In the genomic region with DNA sequence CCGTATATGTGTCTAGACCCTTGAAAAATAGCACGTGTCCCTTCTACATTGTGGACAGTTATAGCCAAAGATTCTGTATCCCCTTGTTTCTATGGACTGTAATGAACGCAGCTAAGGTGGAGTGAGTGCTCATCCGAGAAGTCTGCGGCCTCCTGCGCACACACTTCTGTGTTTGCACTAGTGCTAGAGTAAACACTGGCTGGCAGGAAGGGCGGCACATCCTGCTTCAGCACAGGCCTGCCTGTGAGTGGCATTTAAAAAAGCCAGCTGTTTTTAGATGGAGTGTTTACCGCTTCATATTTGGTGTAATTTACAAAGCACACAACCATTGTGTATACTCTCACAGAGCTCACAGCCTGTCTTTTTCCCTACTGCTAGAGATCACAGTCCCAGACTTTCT, we compare ENCODE assay signal across 10 mouse cellular contexts.
DNase-seq lines count a peak whose midpoint lies in the region; ATAC-seq and TF ChIP-seq lines count a peak whose summit lies in the region.
"Had no signal": no experiment of that assay in that cellular context is flagged by ENCODE, and none has a peak within 500 bp of the region (broad histone marks: within the 10 kb centered on the region; RNA-seq: fewer than 3 reads in every experiment).

No protein-coding gene starts in this region.

- H3K9ac ChIP-seq in forebrain, embryonic 15.5 days (replicated peaks) = no peak overlapping the region
- H3K9ac ChIP-seq: liver, embryonic 15.5 days had no signal

- no peaks in the 10 kb centered on the region for H3K9me3 ChIP-seq in forebrain, embryonic 15.5 days
- H3K9me3 ChIP-seq: liver, embryonic 15.5 days had no signal

- H3K4me2 ChIP-seq in forebrain, embryonic 15.5 days (replicated peaks) = no peak overlapping the region
- H3K4me2 ChIP-seq: liver, embryonic 15.5 days had no signal

- peak; percentile 14 for DNase-seq in urinary bladder, postnatal 14 days (ENCODE audit: low spot score)
- no peak for DNase-seq in urinary bladder, postnatal 4 days (ENCODE audit: low spot score in 2 of 2)
- DNase-seq in lung, adult 2 months = peak; percentile 30
- no peak for DNase-seq in testis, postnatal 14 days (ENCODE audit: low spot score)
- no peak for DNase-seq in adrenal gland, adult 18-20 months (ENCODE audit: low spot score in 2 of 2)

- peak; percentile 68 to 77 for ATAC-seq in hematopoietic stem cell, adult 5-6 weeks (replicated peaks in 1 of 2; ENCODE audit: insufficient read depth in 1 of 2, low FRiP score in 2 of 2, low TSS enrichment in 1 of 2, low read depth in 1 of 2, poor library complexity in 2 of 2, severe bottlenecking in 2 of 2)
- no peak for ATAC-seq in monocyte, adult 5-6 weeks (replicated peaks; ENCODE audit: insufficient number of reproducible peaks, low FRiP score, low TSS enrichment, poor library complexity, severe bottlenecking)
- no peak for ATAC-seq in forebrain, embryonic 15.5 days (replicated peaks)
- ATAC-seq: Patski had no signal

- no peak for TF ChIP-seq CTCF in lung, adult 2 months (IDR thresholded peaks at IDR 0.05; ENCODE audit: insufficient read depth, low read length)

- no peaks in the 10 kb centered on the region for H3K36me3 ChIP-seq in forebrain, embryonic 15.5 days
- H3K36me3 ChIP-seq: liver, embryonic 15.5 days had no signal

- no peaks in the 10 kb centered on the region for H3K27me3 ChIP-seq in forebrain, embryonic 15.5 days
- H3K27me3 ChIP-seq: liver, embryonic 15.5 days; Patski had no signal

- H3K4me1 ChIP-seq in lung, adult 2 months (ENCODE audit: control insufficient read depth, insufficient read depth, low read length) = peaks cover 5% of the 10 kb centered on the region
- peaks cover 8% of the 10 kb centered on the region for H3K4me1 ChIP-seq in forebrain, embryonic 15.5 days
- H3K4me1 ChIP-seq: liver, embryonic 15.5 days had no signal

- TF ChIP-seq POLR2A in lung, adult 2 months (IDR thresholded peaks at IDR 0.05; ENCODE audit: borderline replicate concordance, extremely low read depth, low read depth, low read length) = peak; percentile 54; the same call in 1 of the 2 replicates

- no peak overlapping the region for H3K27ac ChIP-seq in forebrain, embryonic 15.5 days (replicated peaks)
- H3K27ac ChIP-seq: liver, embryonic 15.5 days had no signal

- H3K4me3 ChIP-seq in lung, adult 2 months (replicated peaks; ENCODE audit: extremely low read depth, low read depth, low read length) = no peak overlapping the region
- no peak overlapping the region for H3K4me3 ChIP-seq in forebrain, embryonic 15.5 days
- H3K4me3 ChIP-seq: liver, embryonic 15.5 days had no signal

- WGBS in lung, adult 2 months = 21% methylated on average over 8 of the region's 8 CpGs
- 76% methylated on average over 8 of the region's 8 CpGs for WGBS in forebrain, embryonic 15.5 days

Comparison
In these comparisons a context has a peak if more than half of its experiments do, and no peak if none do; other contexts are left out.
1. DNase-seq: peak in urinary bladder, postnatal 14 days (single experiment) and lung, adult 2 months (single experiment); none in urinary bladder, postnatal 4 days (0 of 2), testis, postnatal 14 days (single experiment) and adrenal gland, adult 18-20 months (0 of 2).
2. ATAC-seq: peak in hematopoietic stem cell, adult 5-6 weeks (2 of 2); none in monocyte, adult 5-6 weeks (single experiment) and forebrain, embryonic 15.5 days (single experiment).